Mouse (Mus musculus): ENCODE measurements at regions not wholly inside any gene's neighbourhood (a gene's known extent, or its start where the extent isn't known, plus 50 kb on each side); places are given as distances from the start of the nearest gene placed in this dataset.

GRCm38 (mm10) chr7:115204916-115205315 lies 461.4 kb downstream of the Insc start:
- TF ChIP-seq CTCF (IDR thresholded peaks at IDR 0.05; ENCODE audit: borderline replicate concordance, extremely low read depth, insufficient read depth, insufficient read length) = no peak
- no peak for TF ChIP-seq POLR2A (IDR thresholded peaks at IDR 0.05; ENCODE audit: borderline replicate concordance, extremely low read depth, insufficient read depth, insufficient read length, poor library complexity, severe bottlenecking)

Data from brain, embryonic 14.5 days (tissue).